Mouse (Mus musculus) limb, embryonic 14.5 days (tissue): ENCODE data around the gene Cenpf. TPM values are rescaled to one million over a fixed set of nuclear protein-coding genes. Genes with fewer than 3 reads are reported as not detected.
A peak's percentile ranks its signal among the peaks of the same experiment; 100 is the strongest.
"Not testable (repeated sequence)": the region's sequence is repeated elsewhere in the genome, so short reads cannot be mapped to it uniquely, and the experiment has no call there.

ENCODE experiments used
- ATAC-seq: fragments of 200-750 bp; cut with Nextera tagmentation; 2 replicates; pipeline ENCODE4 v1.8.0; 2017; ENCODE audit warnings: low read depth, moderate number of reproducible peaks, moderate TSS enrichment; ENCODE audit not compliant: low FRiP score
- DNase-seq: peaks from one replicate; pipeline ENCODE4 v3.0.0-alpha.2; 2015; ENCODE audit warnings: low spot score
- H3K27ac ChIP-seq: fragments of 300-500 bp; sonication (generic); replicated peaks from 2 replicates; pipeline ENCODE4 v1.5.1; 2014; ENCODE audit warnings: low read depth, mild to moderate bottlenecking, low read length, moderate library complexity, mixed read lengths
- H3K27me3 ChIP-seq: fragments of 300-500 bp; sonication (generic); 2 replicates; pipeline ENCODE4 v1.6.1; 2014; ENCODE audit warnings: low read length, mixed read lengths; ENCODE audit not compliant: control insufficient read depth, insufficient read depth
- H3K36me3 ChIP-seq: fragments of 300-500 bp; sonication (generic); 2 replicates; pipeline ENCODE4 v1.6.1; 2014; ENCODE audit warnings: mild to moderate bottlenecking, low read length, moderate library complexity, mixed read lengths; ENCODE audit not compliant: control insufficient read depth, insufficient read depth
- H3K4me1 ChIP-seq: fragments of 300-500 bp; sonication (generic); 2 replicates; pipeline ENCODE4 v1.6.1; 2014; ENCODE audit warnings: antibody characterized with exemption, low read length, mixed read lengths; ENCODE audit not compliant: control insufficient read depth, insufficient read depth
- H3K4me2 ChIP-seq: fragments of 300-500 bp; sonication (generic); replicated peaks from 2 replicates; pipeline ENCODE4 v1.6.1; 2014; ENCODE audit warnings: low read depth, mild to moderate bottlenecking, low read length, moderate library complexity; ENCODE audit not compliant: severe bottlenecking
- H3K4me3 ChIP-seq: fragments of 300-500 bp; sonication (generic); replicated peaks from 2 replicates; pipeline ENCODE4 v1.5.1; 2014; ENCODE audit warnings: low read length
- H3K9ac ChIP-seq: fragments of 300-500 bp; sonication (generic); 2 replicates; pipeline ENCODE4 v1.6.1; 2014; ENCODE audit warnings: mild to moderate bottlenecking, low read depth, low read length, moderate library complexity; ENCODE audit not compliant: severe bottlenecking
- H3K9me3 ChIP-seq: fragments of 300-500 bp; sonication (generic); 2 replicates; pipeline ENCODE4 v1.6.1; 2016; ENCODE audit warnings: low read length; ENCODE audit not compliant: control insufficient read depth
- POLR2A ChIP-seq: fragments of 200-500 bp; IDR thresholded peaks from 2 replicates; pipeline ENCODE4 v1.8.0; 2012; ENCODE audit warnings: inconsistent platforms, mild to moderate bottlenecking, moderate library complexity, borderline replicate concordance; ENCODE audit not compliant: insufficient read depth, insufficient read length; ENCODE audit errors: extremely low read depth
- WGBS: fragments of 180-500 bp; shearing (Covaris S2); extraction: QIAGEN DNeasy Blood & Tissue Kit; methylation state at CpG from one replicate; pipeline ENCODE4 v1.1.7; 2014; 5-methylcytosine and 5-hydroxymethylcytosine counted together
- polyA plus RNA-seq, 2 experiments: library from polyadenylated mRNA; depleted of rRNA in 1 of 2; stranded (reverse) in 1 of 2; unstranded in 1 of 2; fragments of >200 nt; fragmentation: Nextera tagmentation in 1 of 2; extraction: Ambion mirVana in 1 of 2; gene quantifications; 2 replicates each; pipeline versions ENCODE4 v1.2.1 to v1.2.3; 2012 to 2014

Cenpf gene
- polyA plus RNA-seq, 2 experiments = 16.1 to 58.8 TPM

- no peak overlapping the region for H3K4me3 ChIP-seq
- no peaks in the 10 kb centered on the region for H3K4me1 ChIP-seq
- 88% methylated on average over 2 of the region's 2 CpGs for WGBS
- ATAC-seq = no peak
- no peak overlapping the region for H3K4me2 ChIP-seq
- no peaks in the 10 kb centered on the region for H3K36me3 ChIP-seq
- H3K9ac ChIP-seq = no peak overlapping the region
- H3K27ac ChIP-seq = no peak overlapping the region
- no peak for TF ChIP-seq POLR2A
- no peaks in the 10 kb centered on the region for H3K27me3 ChIP-seq
- H3K9me3 ChIP-seq = no peaks in the 10 kb centered on the region
- DNase-seq = no peak
Observed at GRCm38 (mm10) chr1:189694391-189694790, 6.5 kb upstream of the Cenpf start.

- H3K4me1 ChIP-seq = not testable (repeated sequence)
Observed at GRCm38 (mm10) chr1:189692442-189692841, 4.6 kb upstream of the Cenpf start.

GRCm38 (mm10) chr1:189689050-189689833 is 1.4 kb upstream of the Cenpf start:
- 33% methylated on average over 4 of the region's 4 CpGs for WGBS
- H3K36me3 ChIP-seq = peaks cover 7% of the 10 kb centered on the region
- H3K4me3 ChIP-seq = peak overlapping the region; percentile 73
- H3K4me2 ChIP-seq = peak overlapping the region; percentile 88
- no peak overlapping the region for H3K27ac ChIP-seq
- TF ChIP-seq POLR2A = no peak
- DNase-seq = no peak
- no peaks in the 10 kb centered on the region for H3K27me3 ChIP-seq
- H3K9me3 ChIP-seq = no peaks in the 10 kb centered on the region
- H3K4me1 ChIP-seq = peaks cover 15% of the 10 kb centered on the region
- H3K9ac ChIP-seq = 0 out of 2 replicates have a peak overlapping the region, but pooled peaks have one; percentile 6
- no peak for ATAC-seq

More at GRCm38 (mm10) chr1:189692442-189692841, 4.6 kb upstream of the Cenpf start:
- not testable (repeated sequence) for H3K4me2 ChIP-seq, H3K36me3 ChIP-seq, H3K4me3 ChIP-seq, H3K9ac ChIP-seq, H3K27me3 ChIP-seq, H3K27ac ChIP-seq, DNase-seq, ATAC-seq, H3K9me3 ChIP-seq
- 52% methylated on average over 3 of the region's 3 CpGs for WGBS

- H3K9ac ChIP-seq = peak overlapping the region; percentile 50; the same call in 1 of the 2 replicates
- peaks cover 15% of the 10 kb centered on the region for H3K36me3 ChIP-seq
- DNase-seq = no peak
- ATAC-seq = peak; percentile 28; the same call in 1 of the 2 replicates
- H3K4me1 ChIP-seq = peaks cover 15% of the 10 kb centered on the region
- no peak for TF ChIP-seq POLR2A
- no peak overlapping the region for H3K27ac ChIP-seq
- H3K4me2 ChIP-seq = peak overlapping the region; percentile 88
- peak overlapping the region; percentile 73 for H3K4me3 ChIP-seq
- no peaks in the 10 kb centered on the region for H3K27me3 ChIP-seq
- WGBS = 3% methylated on average over 15 of the region's 15 CpGs
- no peaks in the 10 kb centered on the region for H3K9me3 ChIP-seq
Observed at GRCm38 (mm10) chr1:189688388-189688750, 483 bp upstream of the Cenpf start.

- H3K36me3 ChIP-seq = peaks cover 36% of the 10 kb centered on the region
- no peak overlapping the region; the same call in 1 of the 2 replicates for H3K4me2 ChIP-seq
- no peaks in the 10 kb centered on the region for H3K9me3 ChIP-seq
- H3K9ac ChIP-seq = no peak overlapping the region
- DNase-seq (no peak), ATAC-seq (no peak)
- no peak overlapping the region for H3K27ac ChIP-seq
- WGBS = 96% methylated on average over 6 of the region's 6 CpGs
- H3K27me3 ChIP-seq = no peaks in the 10 kb centered on the region
- peaks cover 15% of the 10 kb centered on the region for H3K4me1 ChIP-seq
- H3K4me3 ChIP-seq = 0 out of 2 replicates have a peak overlapping the region, but pooled peaks have one; percentile 6
- no peak for TF ChIP-seq POLR2A
Observed at GRCm38 (mm10) chr1:189686025-189686424, 1.9 kb downstream of the Cenpf start.
